Mouse (Mus musculus) layer of hippocampus, adult 11-12 months (tissue): ENCODE measurements around the gene Cacna1c.

Experiments used
- DNase-seq: peaks from one replicate; pipeline ENCODE4 v3.0.0; 2022; ENCODE audit warnings: low spot score

The Cacna1c gene

DNA sequence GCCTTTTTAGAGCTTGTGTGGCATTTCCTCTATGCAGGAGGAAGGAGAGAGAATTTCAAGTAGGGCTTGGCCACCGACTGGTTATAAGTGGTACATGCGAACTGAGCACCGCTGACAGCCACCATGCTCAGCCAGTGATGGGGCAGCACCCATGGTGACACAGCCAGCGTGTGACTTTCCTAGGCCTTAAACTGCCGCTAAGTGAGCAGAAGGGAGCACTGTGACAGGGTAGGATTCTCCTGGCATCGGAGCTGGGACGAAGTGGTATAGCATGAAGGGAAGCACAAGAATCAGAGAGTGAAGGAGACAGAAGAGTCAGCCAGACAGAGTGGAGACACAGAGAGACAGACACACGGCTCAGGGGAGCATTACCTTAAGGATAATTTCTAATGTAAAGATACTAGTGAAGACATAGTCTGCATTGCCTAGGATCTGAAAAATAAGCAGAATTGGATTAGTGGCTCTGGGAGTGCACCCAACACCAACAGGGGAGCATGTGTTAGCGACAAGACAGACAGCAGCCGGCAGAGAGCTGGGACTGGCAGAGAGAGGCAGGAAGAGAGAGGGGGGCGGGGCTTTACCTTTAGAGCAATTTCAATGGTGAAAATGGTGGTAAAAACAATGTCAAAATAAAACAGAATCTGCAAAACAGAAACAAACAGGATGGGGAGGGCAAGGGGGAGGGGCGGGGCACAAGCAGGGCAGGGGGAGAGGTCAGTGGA lies 522.1 kb downstream of the Cacna1c start:
- peak; percentile 51 for DNase-seq

DNA sequence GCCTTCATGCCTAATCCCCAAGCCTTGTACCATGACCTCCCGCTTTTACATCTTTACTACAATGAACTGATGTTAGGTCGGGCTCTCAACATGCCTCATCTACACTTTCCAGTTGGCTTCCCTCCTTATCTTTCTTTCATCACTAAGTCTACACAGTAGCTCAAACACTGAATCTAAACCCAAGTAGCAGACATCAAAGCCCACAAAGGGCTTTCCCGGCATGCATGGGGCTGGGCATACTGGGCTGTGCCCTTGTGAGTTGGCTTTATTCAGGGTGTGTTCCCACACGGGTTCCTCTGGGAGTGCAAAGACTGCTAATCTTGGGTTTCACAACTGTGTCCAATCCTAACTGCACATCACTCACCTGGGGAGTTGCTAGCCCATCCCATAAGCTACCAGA lies 542.9 kb downstream of the Cacna1c start:
- DNase-seq: no peak

DNA sequence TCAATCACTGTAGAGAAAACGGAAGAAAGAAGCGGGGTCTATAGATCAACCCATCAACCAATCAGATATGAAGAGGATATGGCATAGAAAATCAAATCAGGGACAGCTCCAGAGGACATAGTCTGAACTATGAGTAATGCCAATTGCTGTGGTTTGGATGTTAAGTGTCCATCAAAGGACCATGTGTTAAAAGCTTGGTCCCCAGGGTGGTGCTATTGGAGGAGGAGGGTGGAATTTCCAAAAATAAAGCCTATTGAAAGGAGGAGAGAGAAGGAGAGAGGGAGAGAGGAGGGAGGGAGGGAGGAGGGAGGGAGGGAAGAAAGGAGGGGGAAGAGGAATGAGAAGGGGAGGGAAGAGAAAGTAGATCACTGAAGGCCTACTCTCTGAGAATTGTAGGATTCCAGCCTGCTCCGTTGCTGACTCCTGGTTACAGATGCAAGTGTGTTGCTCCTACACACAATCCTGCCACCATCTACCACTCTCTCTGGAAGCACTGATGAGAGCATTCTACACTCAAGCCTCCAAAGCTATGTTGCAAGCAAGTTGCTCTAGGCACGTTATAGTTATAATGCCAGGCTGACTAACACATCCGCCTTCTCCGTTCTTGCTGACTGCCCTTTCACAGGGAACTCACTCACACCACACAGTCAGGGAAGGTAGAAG lies 547.0 kb downstream of the Cacna1c start:
- DNase-seq: no peak

DNA sequence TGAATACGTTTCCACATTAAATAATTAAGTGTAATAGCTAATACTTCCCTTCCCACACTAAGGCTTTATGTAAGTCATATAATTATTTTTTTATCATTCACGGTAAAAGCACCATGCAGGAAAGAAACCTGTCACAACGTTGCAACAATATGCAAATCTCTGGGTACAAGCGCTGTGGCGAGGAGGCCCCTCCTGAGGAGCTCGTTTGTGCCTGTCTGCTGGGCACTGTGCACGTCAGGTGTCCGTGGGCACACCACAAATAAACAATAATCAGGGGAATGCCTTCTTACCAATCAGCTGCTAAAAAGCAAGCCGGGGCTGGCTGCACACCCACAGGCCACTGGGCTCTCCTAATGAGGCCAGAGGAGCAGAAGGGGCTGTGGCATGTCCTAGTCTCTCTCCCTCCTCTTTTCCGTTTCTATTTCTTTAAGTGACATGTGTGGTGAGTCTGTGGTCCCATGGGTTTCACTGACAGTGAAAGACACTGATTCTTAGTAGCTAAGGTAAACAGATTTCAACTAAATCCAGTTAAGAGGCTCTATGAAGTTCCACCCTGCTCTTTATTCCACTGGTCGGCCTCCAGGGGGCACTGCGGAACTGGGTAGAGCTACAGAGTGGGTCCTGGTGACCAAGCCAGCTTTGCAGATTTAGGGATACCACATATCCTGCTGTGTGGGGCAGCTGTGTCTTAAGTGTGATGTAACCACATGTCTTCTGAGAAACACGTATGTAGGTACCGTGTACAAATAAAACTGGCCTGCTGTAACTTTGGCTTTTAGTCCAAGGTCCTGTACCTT lies 549.8 kb downstream of the Cacna1c start:
- DNase-seq: peak; percentile 47

DNA sequence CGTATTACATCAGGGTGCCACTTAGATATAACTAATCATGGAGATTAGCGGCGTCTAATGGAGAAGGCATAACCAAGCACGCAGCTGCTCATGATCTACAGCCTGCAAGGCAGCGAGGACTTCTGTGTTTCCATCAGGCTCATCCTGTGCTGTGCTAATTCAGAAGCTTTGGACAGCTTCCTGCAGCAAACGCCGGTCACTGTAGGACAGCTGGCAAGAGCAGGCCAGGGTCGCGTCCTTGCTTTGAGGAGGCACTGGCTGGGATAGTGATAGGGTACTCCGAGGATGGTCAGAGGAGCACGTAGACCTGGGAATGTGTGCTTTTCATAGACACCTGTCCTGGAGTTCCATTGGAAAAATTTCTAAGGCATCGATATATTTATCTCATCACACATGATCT lies 551.4 kb downstream of the Cacna1c start:
- no peak for DNase-seq

DNA sequence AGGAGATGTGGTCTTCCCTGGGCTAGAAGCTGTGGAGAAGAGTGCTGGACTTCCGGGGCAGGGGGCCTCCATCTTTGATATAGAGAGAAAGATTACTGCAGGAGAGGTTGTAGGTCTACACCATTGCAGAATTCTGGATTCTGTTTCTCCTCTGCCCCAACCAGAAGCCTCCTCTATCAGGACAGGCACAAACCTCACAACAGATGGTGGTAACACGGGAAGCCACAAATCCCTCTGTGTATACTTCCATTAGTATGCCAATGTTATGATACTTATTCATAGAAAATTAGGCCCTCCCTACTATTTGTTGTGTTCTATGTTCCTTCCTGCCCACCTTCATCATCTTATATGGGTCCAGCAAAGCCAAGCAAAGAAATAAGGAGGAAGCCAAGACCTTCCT lies 552.7 kb downstream of the Cacna1c start:
- DNase-seq: no peak

DNA sequence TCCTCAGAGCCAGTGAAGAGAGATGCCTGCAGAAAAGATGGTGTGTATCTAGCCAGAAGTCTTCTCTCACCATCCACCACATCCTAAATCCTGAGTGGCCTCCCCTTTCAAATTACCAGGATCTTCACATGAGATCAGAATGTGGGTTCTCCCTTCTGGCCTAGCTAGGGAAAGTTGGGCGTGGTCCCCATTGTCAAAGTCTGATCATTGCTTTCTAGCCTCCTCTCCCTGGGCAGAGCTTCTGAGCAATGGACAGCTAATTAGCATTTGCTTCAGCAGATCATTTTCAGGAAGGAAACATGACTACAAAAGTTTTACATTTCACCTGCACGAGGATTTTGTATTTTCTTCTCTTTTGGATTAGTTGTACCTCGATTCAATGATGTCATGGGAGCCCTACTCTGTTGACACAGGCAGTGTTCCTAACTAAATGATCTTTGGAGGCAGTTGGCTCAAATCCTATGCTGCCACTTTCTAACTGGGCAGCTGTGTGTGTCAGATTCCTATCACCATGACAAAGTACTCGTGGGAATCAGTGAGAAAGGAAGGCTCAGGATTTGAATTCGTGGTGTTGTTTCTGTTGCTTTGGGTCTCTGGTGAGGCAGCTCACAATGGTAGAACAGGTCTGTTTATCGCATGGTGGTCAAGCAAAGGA lies 554.4 kb downstream of the Cacna1c start:
- DNase-seq: no peak

DNA sequence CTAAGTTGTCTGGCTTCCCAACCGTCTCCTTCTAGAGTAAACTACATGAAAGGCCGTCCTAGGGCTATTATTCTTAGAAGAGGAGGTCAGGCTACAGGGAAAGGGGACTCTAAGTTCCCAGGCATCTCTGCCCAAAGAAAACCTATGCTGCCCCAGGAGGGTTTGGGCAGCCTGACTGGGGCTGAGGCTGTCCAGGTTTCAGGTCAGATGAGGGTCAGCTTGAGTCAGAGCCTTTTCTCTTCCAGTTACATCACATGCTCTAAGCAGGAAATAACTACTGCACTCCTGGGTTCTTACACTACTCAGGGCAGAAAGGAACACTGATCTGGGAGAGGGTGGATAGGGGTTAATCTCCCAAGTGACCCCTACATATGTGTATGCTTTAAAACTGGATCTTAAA lies 556.4 kb downstream of the Cacna1c start:
- DNase-seq: no peak

DNA sequence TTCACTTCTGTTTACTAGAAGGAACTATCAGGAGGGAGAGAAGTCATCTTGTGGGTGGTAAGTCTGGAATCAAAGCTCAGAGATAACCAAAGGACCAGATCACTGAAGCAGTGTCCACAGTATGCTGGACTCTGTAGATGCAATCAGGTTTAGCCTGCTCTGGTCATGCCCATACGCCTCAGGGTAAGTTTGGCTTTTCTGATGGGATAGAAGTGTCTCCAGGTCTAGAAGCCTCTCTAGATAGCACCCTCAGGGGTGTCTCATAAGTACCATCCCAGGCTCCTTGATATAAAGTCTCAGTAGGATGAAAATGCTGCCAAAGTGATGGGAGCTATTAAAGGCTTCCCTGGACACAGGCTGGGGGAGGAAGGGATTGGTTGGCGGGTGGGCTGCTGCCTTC lies 557.3 kb downstream of the Cacna1c start:
- no peak for DNase-seq

DNA sequence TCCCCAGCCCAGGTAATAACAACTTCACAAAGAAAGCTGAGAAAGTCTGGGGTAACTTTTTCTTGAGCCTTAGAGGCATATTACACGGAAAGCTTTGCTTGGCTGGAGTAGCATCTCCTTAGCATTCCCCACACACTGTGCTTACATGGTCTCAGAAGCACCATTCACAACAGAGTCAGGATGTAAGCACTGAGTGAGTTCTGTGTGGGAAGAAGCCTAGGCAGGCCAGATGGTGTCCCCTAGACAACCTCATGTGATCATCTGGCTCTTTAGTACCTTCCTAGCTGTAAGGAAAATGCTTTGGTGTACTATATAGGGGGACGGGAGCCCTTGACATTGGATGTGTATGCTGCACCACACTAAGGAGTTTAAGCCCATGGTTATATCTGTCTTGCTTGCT lies 563.7 kb downstream of the Cacna1c start:
- DNase-seq: peak; percentile 45

DNA sequence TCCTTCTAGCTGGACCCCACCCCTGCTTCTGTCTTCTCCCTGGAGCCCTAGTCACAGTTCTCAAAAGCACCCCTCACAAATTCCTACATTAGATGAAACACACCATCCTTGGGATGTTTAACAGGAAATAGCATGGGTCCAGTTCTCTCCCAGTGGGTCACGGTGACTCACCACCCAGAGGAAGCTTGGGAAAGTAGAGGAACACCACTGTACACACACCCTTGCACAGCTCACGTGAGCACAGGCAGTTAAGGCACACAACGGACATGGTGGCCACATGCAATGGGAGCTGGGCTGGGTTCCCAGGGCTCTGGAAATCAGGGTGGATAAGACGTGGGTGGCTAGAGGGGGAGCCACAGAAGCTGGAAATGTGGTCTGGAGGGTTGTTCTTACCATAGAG lies 566.2 kb downstream of the Cacna1c start:
- DNase-seq: no peak

DNA sequence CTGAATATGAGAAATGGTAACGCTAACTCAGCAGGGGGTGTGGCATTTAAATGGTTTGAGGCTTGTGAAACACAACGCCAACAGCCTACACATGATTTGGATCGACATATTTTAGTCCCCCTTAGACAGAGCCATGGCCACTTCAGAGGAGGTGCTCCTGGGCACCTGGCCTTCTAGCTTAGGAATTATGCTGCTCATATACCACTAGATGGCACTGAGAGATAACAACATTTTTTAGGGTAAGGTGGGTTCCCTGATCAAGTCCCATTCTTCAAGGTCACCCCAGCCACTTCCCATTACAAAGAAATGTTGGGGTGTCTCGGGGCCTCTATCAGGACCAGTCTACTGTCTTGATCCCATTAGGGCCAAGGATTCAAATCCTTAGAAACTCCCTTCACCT lies 570.0 kb downstream of the Cacna1c start:
- DNase-seq: no peak

DNA sequence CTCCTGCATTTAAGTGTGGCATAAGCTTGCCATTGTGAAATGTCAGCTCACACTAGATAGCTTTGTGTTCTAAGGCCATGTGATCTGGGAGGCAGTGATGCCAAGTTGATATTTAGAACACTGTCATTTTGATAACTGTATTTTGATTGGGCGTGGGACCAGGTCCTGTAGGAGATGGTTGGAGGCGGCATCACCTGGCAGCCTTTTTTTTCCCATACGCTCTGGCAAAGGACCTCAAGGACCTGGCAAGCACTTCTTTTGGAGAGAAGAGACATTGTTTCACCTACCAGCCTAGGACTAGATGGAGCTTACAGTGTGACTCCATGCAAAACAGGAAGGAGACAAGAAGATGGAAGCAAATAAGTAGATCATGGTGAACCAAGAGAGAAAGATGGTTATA lies 572.6 kb downstream of the Cacna1c start:
- DNase-seq: no peak

DNA sequence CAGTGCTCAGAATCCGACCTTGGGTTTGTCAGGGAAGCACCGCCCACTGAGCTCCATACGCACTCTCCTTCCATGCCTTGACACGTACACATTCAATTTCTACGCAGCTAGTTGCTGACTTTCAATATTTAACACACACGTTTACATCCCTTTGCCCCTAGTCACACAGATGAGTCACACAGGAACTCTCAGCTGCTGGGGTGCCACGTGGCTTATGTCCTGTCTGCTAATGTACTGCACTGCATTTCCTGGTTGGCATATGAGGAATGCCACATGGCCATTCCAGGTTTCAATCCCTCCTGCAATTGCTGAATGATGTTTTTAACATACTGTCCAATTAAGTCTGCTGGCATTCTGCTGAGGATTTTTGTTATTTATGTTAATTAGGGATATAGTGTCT lies 574.4 kb downstream of the Cacna1c start:
- DNase-seq: no peak

DNA sequence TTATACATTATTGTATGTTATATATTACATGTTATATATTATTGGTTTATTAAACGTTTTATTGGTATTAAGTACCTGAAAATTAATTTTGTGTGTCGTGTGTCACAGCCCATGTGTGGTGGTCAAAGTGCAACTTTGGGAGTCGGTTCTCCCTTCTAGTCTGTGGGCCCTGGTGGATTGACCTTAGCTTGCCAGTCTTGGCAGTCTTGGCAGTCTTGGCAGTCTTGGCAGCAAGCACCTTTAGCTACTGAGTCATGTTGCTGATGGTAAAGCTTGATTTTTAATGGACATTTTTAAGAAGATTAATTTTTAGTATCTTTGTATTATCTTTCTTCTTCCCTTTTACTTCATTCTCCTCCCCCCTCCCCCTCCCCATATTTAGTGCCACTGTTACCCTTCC lies 574.8 kb downstream of the Cacna1c start:
- no peak for DNase-seq

DNA sequence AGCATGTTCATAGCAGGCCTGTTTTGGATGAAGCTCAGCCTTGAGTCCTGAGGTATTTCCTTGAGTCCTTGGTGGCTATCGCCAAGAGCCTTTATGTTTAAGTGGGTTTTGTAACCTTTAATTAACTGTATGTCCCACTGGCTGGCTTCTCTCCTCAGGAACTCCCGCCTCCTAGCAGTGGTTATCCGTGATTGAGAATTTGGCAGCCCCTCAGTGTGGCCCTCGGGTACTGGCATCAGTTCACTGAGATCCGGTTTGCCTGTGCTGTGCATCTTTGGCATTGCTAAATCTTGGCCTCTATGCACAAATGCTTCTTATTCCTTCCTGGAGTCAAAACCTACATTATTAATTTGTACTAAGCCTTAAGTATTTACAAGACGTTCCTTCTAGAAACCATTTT lies 587.3 kb downstream of the Cacna1c start:
- DNase-seq: no peak

DNA sequence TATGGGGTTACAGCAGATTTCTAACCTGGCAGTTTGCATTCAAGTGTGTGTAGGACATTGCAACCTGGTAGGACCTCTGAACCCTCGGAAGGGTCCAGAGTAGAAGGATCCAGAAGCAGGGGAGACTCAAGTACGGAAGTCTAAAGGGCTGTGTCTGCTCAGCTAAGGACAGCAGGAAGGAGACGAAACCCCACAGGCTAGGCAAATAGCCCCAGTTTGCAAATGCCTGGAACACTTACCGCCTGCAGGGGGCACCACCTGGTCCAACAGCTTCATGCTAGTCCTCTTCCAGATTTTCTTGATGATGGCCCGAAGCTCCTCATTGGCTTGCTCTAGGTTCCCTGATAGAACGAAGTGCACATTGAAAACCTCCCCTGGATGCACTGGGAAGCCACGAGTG lies 590.2 kb downstream of the Cacna1c start:
- DNase-seq: no peak

DNA sequence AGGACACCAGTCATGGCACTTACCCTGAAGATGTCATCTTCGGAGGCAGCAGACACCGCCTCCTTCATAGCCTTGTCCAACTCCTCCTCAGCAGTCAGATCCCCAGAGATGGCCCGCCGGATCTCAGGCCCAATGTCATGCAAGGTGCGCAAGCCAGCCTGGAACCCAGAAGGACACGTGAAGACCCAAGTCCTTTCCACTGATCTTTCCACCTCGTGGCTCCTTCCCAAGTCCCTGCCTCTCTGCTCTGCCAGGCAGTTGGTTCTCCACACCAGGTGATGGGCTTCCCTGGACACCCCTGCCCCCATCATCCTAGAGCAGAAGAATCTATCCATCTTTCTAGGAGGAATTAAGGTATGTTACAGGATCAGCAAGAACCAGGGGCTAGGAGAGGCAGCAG lies 592.4 kb downstream of the Cacna1c start:
- DNase-seq: no peak

DNA sequence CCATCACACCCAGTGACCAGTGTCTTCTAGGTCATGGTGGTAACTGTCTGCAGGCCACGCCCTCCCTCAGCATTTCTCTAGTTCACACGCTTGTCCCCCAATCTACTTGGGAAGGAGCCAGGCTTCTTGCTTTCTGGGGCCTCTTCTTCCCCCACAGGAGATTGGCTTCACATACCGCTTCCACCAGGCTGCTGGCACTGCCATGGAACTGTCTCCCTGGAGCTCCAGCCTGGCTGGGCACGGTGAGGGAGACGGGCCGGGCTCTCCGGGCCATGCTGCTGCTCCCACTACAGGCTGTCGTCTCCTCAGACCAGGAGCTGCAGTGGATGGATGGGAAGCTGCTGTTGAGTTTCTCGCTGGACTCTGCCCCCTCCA lies 600.5 kb downstream of the Cacna1c start:
- DNase-seq: no peak

DNA sequence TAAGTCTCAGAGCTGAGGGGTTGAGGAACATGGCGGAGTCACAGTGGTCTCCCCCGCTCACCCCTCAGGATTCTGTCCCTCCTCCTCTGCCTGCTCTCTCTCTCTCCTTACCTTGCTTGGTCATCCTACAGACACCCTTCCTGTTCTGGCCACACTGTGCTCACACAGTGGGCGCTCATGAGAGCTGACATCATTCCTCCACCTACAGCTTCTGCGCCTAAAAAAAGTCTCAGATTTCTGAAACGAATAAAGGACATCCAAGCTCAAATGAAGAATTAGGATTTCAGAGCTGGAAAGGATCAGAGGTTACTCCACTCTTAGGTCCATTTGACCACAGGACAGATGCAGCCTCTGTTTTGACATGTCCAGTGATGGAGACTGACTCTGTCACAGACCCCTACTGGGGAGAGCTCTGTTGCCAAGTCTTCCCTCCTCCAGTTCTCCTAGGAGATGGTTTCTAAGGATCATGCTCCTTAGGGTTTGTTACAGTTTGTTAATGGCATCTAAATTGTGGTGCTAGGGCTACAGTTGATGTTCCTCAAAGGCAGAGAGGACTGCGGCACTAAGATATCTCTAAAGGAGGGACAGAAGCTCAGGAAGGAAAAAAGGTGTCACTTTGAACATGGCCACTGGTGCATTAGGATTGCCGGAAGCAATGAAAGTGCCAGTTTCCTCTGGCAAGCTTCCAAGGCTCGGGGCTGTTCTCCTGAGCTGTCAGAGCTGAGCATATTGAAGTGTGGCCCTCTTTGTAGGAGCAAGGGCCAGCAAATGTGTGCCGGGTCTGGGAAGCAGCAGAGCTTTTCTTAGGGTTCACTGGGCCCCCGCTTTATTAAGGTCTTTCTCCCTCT lies 601.2 kb downstream of the Cacna1c start:
- no peak for DNase-seq

DNA sequence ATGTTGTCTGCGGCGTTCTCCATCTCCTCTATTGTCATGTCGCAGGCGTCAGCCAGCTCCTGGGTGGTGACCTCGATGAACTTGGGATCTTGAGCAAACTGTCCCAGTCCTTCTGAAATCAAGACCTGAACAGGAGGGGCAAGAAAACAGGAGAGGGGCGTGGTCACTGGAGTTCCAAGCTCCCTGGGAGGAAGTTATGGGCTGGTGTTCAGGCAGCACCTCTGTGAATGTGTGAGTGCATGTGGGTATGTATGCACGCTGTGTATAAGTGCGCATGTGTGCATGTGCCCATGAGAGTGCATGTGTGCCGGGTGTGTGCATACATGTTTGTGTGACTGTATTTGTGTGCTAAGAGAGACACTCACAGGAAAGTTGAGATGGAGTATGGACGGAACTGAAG lies 602.1 kb downstream of the Cacna1c start:
- no peak for DNase-seq
